Mouse (Mus musculus) midbrain, embryonic 12.5 days (tissue): ENCODE measurements at regions not wholly inside any gene's neighbourhood (a gene's known extent, or its start where the extent isn't known, plus 50 kb on each side); places are given as distances from the start of the nearest gene placed in this dataset.

ENCODE experiments used
- ATAC-seq: fragments of 200-750 bp; cut with Nextera tagmentation; 2 replicates; pipeline ENCODE4 v1.8.0; 2017; ENCODE audit warnings: low read depth, moderate TSS enrichment, moderate library complexity; ENCODE audit not compliant: low FRiP score
- H3K27ac ChIP-seq: fragments of 300-500 bp; sonication (generic); replicated peaks from 2 replicates; pipeline ENCODE4 v1.5.1; 2016; ENCODE audit warnings: mild to moderate bottlenecking
- H3K27me3 ChIP-seq: fragments of 300-500 bp; sonication (generic); 2 replicates; pipeline ENCODE4 v1.6.1; 2016; ENCODE audit warnings: mild to moderate bottlenecking
- H3K36me3 ChIP-seq: fragments of 300-500 bp; sonication (generic); 2 replicates; pipeline ENCODE4 v1.6.1; 2016
- H3K4me1 ChIP-seq: fragments of 300-500 bp; sonication (generic); 2 replicates; pipeline ENCODE4 v1.6.1; 2016
- H3K4me2 ChIP-seq: fragments of 300-500 bp; sonication (generic); replicated peaks from 2 replicates; pipeline ENCODE4 v1.6.1; 2016; ENCODE audit warnings: mild to moderate bottlenecking, moderate library complexity
- H3K4me3 ChIP-seq: fragments of 300-500 bp; sonication (generic); 2 replicates; pipeline ENCODE4 v1.5.1; 2016; ENCODE audit warnings: mild to moderate bottlenecking
- H3K9ac ChIP-seq: fragments of 300-500 bp; sonication (generic); replicated peaks from 2 replicates; pipeline ENCODE4 v1.6.1; 2016; ENCODE audit warnings: mild to moderate bottlenecking, moderate library complexity
- H3K9me3 ChIP-seq: fragments of 300-500 bp; sonication (generic); 2 replicates; pipeline ENCODE4 v1.6.1; 2016; ENCODE audit warnings: mild to moderate bottlenecking
- WGBS: fragments of 180-500 bp; shearing (Covaris S2); methylation state at CpG from one replicate; pipeline ENCODE4 v1.1.7; 2016; 5-methylcytosine and 5-hydroxymethylcytosine counted together

GRCm38 (mm10) chr5:126544261-126544976 is 697.2 kb upstream of the Tmem132c start:
- no peaks in the 10 kb centered on the region for H3K36me3 ChIP-seq
- no peaks in the 10 kb centered on the region for H3K27me3 ChIP-seq
- no peak overlapping the region for H3K4me3 ChIP-seq
- no peaks in the 10 kb centered on the region for H3K4me1 ChIP-seq
- 72% methylated on average over 8 of the region's 8 CpGs for WGBS
- H3K9me3 ChIP-seq, result no peaks in the 10 kb centered on the region
- H3K9ac ChIP-seq, result no peak overlapping the region
- H3K4me2 ChIP-seq, result no peak overlapping the region
- no peak for ATAC-seq
- H3K27ac ChIP-seq, result 0 out of 2 replicates have a peak overlapping the region, but pooled peaks have one; percentile 6

- Histone ChIP-seq H3K27ac (no peak overlapping the region), H3K4me3 (no peak overlapping the region)
- WGBS, result 89% methylated on average over 4 of the region's 4 CpGs
These were observed 693.8 kb upstream of the Tmem132c start for GRCm38 (mm10) chr5:126547841-126548240.

GRCm38 (mm10) chr5:126551676-126552075 is 689.9 kb upstream of the Tmem132c start:
- H3K9me3 ChIP-seq, result no peaks in the 10 kb centered on the region
- WGBS, result 84% methylated on average over 3 of the region's 3 CpGs
- no peak for ATAC-seq
- no peak overlapping the region for H3K4me3 ChIP-seq
- H3K27me3 ChIP-seq, result no peaks in the 10 kb centered on the region
- no peaks in the 10 kb centered on the region for H3K36me3 ChIP-seq
- no peaks in the 10 kb centered on the region for H3K4me1 ChIP-seq
- H3K27ac ChIP-seq, result no peak overlapping the region
- no peak overlapping the region for H3K9ac ChIP-seq
- no peak overlapping the region for H3K4me2 ChIP-seq

More at GRCm38 (mm10) chr5:126547841-126548240, 693.8 kb upstream of the Tmem132c start:
- Histone ChIP-seq H3K4me1 (no peaks in the 10 kb centered on the region), H3K27me3 (no peaks in the 10 kb centered on the region), H3K4me2 (no peak overlapping the region), H3K36me3 (no peaks in the 10 kb centered on the region), H3K9me3 (no peaks in the 10 kb centered on the region), H3K9ac (no peak overlapping the region)
- no peak for ATAC-seq

- no peaks in the 10 kb centered on the region for H3K9me3 ChIP-seq
- no peak overlapping the region for H3K4me2 ChIP-seq
- no peak overlapping the region for H3K9ac ChIP-seq
- no peaks in the 10 kb centered on the region for H3K4me1 ChIP-seq
- H3K36me3 ChIP-seq, result no peaks in the 10 kb centered on the region
- ATAC-seq, result no peak
- no peak overlapping the region for H3K4me3 ChIP-seq
- no peaks in the 10 kb centered on the region for H3K27me3 ChIP-seq
- WGBS, result 32% methylated on average over 4 of the region's 4 CpGs
- H3K27ac ChIP-seq, result no peak overlapping the region
These were observed 682.6 kb upstream of the Tmem132c start for GRCm38 (mm10) chr5:126559011-126559410.

DNA sequence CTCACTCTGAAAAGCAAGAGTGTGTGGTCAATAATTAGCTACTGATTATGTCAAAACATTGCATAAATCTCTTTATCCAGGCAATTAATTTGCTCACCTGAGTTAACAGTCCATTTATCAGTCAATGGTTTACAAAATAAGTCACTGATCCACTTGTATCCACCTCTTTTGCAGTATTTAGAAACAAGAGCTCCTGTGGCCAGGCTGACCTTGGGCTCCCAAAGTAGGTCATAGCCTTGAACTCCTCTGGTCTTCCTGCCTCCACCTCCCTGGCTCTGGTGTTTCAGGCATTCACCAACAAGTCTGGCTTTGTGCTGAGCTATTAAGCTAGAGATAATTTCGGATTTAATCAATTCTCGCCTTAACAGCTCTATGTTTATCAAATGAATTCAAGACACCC is 675.8 kb upstream of the Tmem132c start:
- H3K36me3 ChIP-seq, result no peaks in the 10 kb centered on the region
- ATAC-seq, result no peak
- H3K4me1 ChIP-seq, result no peaks in the 10 kb centered on the region

GRCm38 (mm10) chr5:126566226-126566625 is 675.4 kb upstream of the Tmem132c start:
- Histone ChIP-seq H3K27ac (no peak overlapping the region), H3K9me3 (no peaks in the 10 kb centered on the region), H3K4me2 (no peak overlapping the region), H3K9ac (no peak overlapping the region), H3K27me3 (no peaks in the 10 kb centered on the region), H3K4me3 (no peak overlapping the region), H3K36me3 (no peaks in the 10 kb centered on the region), H3K4me1 (no peaks in the 10 kb centered on the region)
- ATAC-seq, result no peak
- 82% methylated on average over 6 of the region's 6 CpGs for WGBS

More for the DNA sequence above, 675.8 kb upstream of the Tmem132c start:
- 86% methylated on average over 2 of the region's 2 CpGs for WGBS
- H3K27ac ChIP-seq, result no peak overlapping the region
- H3K9ac ChIP-seq, result no peak overlapping the region
- H3K4me3 ChIP-seq, result no peak overlapping the region
- H3K9me3 ChIP-seq, result no peaks in the 10 kb centered on the region
- H3K27me3 ChIP-seq, result no peaks in the 10 kb centered on the region
- H3K4me2 ChIP-seq, result no peak overlapping the region

DNA sequence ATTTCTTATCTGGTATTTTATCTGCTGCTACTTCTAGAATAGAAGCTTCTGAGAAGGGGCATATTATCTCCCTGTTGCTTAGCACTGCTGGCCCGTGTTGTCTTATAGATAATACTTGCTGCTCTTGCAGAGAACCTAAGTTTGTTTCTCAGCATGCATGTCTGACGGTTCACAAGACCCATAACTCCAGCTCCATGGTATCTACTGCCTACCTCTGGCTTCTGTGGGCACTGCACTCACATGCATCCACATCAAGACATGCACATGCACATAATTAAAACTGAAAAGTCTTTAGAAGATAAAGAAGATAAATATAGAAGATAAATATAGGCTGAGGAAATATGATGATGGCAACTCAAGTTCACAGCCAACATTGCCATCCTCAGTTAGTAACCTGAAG is 667.8 kb upstream of the Tmem132c start:
- no peak overlapping the region for H3K4me3 ChIP-seq
- H3K27me3 ChIP-seq, result no peaks in the 10 kb centered on the region
- no peaks in the 10 kb centered on the region for H3K4me1 ChIP-seq
- H3K9me3 ChIP-seq, result no peaks in the 10 kb centered on the region
- no peak overlapping the region for H3K4me2 ChIP-seq
- WGBS, result 88% methylated on average over 2 of the region's 2 CpGs
- no peaks in the 10 kb centered on the region for H3K36me3 ChIP-seq
- no peak overlapping the region for H3K9ac ChIP-seq
- H3K27ac ChIP-seq, result no peak overlapping the region
- no peak for ATAC-seq

DNA sequence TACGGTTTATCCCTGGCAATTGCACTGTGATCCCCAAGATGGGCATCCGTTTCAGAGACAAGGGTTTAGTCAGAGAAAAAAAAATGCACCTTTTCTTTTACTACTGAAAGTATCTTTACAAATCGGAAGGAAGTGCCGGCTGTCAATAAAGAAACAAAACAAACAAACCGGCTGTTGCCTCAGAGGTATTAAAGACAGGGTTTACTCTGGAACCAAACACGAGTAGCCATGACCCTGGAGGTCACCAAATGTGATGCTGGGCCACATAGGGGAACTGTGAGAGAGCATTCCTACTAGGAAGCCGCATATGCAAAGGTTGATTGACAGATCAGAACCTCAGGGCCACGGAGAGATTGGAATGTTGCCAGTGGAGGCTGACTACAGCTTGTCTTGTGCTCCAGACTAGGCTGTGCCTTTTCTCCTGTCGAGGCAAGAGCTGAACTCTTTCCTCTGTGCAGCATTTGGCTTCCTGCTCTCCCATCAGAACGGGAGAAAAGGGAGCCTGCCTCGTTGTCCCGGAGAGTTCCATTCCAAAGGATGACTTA is 643.8 kb upstream of the Tmem132c start:
- Histone ChIP-seq H3K27ac (no peak overlapping the region), H3K4me1 (no peaks in the 10 kb centered on the region), H3K9ac (no peak overlapping the region), H3K27me3 (no peaks in the 10 kb centered on the region), H3K4me2 (no peak overlapping the region), H3K9me3 (no peaks in the 10 kb centered on the region), H3K4me3 (no peak overlapping the region), H3K36me3 (no peaks in the 10 kb centered on the region)
- WGBS, result 71% methylated on average over 12 of the region's 12 CpGs
- ATAC-seq, result no peak

GRCm38 (mm10) chr5:126599561-126599960 is 642.0 kb upstream of the Tmem132c start:
- no peaks in the 10 kb centered on the region for H3K27me3 ChIP-seq
- no peak overlapping the region for H3K4me3 ChIP-seq
- no peak overlapping the region for H3K4me2 ChIP-seq
- 86% methylated on average over 5 of the region's 5 CpGs for WGBS
- no peak overlapping the region for H3K9ac ChIP-seq
- no peak for ATAC-seq
- no peaks in the 10 kb centered on the region for H3K4me1 ChIP-seq
- no peaks in the 10 kb centered on the region for H3K36me3 ChIP-seq
- no peak overlapping the region for H3K27ac ChIP-seq
- H3K9me3 ChIP-seq, result no peaks in the 10 kb centered on the region

- no peak for ATAC-seq
- no peak overlapping the region for H3K9ac ChIP-seq
- H3K27me3 ChIP-seq, result no peaks in the 10 kb centered on the region
- H3K4me1 ChIP-seq, result no peaks in the 10 kb centered on the region
- H3K27ac ChIP-seq, result no peak overlapping the region
- 85% methylated on average over 5 of the region's 5 CpGs for WGBS
- no peaks in the 10 kb centered on the region for H3K9me3 ChIP-seq
- H3K4me3 ChIP-seq, result no peak overlapping the region
- no peak overlapping the region for H3K4me2 ChIP-seq
- no peaks in the 10 kb centered on the region for H3K36me3 ChIP-seq
These were observed 634.9 kb upstream of the Tmem132c start for GRCm38 (mm10) chr5:126606756-126607155.

DNA sequence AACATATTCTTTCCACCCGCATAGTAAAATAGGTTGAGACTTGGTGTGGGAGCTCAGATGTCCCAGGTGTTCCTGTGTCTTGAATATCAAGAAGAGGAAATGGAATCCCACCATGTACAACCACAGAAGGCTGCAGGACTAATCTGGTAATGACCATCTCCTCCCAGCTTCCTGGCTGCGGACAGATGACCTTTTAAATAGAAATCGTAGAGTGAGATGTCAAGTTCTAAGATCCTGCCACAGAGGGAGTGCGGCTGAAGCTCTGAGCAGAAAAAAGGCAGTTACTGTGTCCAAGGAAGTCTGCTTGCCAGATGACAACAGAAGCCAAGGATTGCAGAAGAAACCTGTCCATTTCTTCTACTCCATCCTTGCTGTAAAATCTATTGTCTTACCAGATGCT is 629.0 kb upstream of the Tmem132c start:
- no peak for ATAC-seq
- Histone ChIP-seq H3K27me3 (no peaks in the 10 kb centered on the region), H3K9me3 (no peaks in the 10 kb centered on the region), H3K36me3 (no peaks in the 10 kb centered on the region), H3K4me2 (no peak overlapping the region), H3K4me3 (no peak overlapping the region), H3K27ac (no peak overlapping the region), H3K4me1 (no peaks in the 10 kb centered on the region), H3K9ac (no peak overlapping the region)
- 91% methylated on average over 4 of the region's 4 CpGs for WGBS

- WGBS, result 83% methylated on average over 6 of the region's 6 CpGs
- Histone ChIP-seq H3K4me3 (no peak overlapping the region), H3K4me1 (no peaks in the 10 kb centered on the region), H3K4me2 (no peak overlapping the region), H3K27me3 (no peaks in the 10 kb centered on the region), H3K27ac (no peak overlapping the region), H3K9me3 (no peaks in the 10 kb centered on the region), H3K36me3 (no peaks in the 10 kb centered on the region), H3K9ac (no peak overlapping the region)
- no peak for ATAC-seq
These were observed 619.1 kb upstream of the Tmem132c start for GRCm38 (mm10) chr5:126622551-126622950.

GRCm38 (mm10) chr5:126623205-126623604 is 618.4 kb upstream of the Tmem132c start:
- H3K27me3 ChIP-seq, result no peaks in the 10 kb centered on the region
- no peaks in the 10 kb centered on the region for H3K9me3 ChIP-seq
- no peak overlapping the region for H3K27ac ChIP-seq
- H3K4me2 ChIP-seq, result no peak overlapping the region
- H3K9ac ChIP-seq, result no peak overlapping the region
- H3K4me3 ChIP-seq, result no peak overlapping the region
- WGBS, result 11% methylated on average over 6 of the region's 6 CpGs
- no peak for ATAC-seq
- no peaks in the 10 kb centered on the region for H3K36me3 ChIP-seq
- H3K4me1 ChIP-seq, result no peaks in the 10 kb centered on the region
